Mouse (Mus musculus): ENCODE measurements at regions not wholly inside any gene's neighbourhood (a gene's known extent, or its start where the extent isn't known, plus 50 kb on each side); places are given as distances from the start of the nearest gene placed in this dataset.

DNA sequence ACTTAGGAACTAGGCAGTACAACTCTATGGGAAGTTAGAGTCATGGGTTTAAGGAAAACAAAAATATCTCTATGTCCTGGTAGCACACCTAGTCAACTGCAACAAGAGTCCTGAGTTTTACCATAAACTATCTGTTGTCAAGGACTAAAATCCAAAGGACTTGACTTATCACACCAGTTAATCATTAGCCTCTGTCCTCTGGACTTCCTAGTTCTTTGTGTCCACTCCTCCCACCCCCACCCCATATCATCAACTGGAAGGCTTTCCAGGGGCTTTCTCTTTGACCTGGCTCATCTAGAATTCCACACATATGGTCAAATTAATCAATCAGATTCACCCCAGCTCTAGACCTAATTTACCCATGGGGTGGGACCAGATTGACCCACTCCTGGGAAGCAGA, 78.6 kb upstream of the Fn1 start:
- DNase-seq = no peak

DNA sequence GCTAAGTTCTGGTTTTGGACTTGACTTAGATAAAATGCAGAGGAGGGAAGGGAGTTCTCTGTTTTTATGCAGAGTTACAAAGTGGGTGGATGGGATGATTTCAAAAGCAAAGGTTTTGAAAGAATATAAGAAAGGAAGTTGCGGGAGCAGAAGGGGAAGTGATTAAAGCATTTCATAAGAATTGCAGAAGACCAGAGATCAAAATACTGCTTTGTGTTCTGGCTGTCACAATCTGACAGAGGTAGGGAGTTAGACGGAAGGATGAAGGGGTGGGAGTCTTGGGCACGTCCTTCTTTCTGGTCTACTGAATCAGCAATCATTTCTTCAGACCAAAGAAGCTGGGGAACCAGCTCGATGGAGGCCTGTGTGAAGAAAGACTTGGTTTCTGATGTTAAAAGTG, 78.0 kb upstream of the Fn1 start:
- no peak for DNase-seq

DNA sequence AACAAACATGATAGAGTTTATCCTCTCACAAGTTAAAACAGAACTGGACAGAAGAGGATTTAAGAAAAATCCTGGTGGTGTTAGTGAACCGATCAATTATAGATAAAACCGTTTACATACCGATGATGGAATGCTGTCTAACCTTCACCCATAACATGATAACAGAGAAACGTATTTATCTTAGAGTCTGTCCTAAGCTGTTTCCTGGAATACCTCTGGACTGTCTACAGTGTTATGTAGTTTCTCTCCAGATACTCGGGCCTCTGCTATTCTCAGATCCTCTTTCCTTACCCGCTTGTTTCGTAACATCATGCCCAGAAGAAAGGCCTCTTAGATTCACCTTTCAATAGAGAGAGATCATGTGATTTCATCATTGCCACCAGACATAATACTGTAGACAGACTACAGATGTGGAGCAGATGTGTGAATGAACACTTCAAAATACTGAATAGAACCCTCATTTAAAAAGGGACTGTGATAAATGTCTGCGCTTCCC, 75.9 kb upstream of the Fn1 start:
- no peak for DNase-seq

DNA sequence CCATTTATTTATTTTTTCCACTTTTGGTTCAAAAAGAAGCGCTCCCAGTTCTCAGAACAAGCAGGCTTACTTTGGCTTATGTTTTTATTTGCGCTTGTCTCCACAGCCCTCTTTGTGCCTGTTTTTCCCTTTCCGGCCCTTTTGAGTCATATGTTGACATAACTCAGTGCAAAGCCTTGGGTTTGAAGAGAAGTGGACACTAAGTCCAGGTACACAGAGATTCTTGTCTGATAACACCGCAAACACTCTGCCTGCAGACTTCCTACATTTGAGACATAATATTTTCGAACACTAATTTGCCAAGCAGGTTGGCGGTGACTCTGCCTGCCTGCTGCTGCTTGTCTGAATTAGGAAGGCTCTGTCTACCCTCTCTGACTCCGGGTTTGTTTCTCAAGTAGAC, 70.8 kb upstream of the Fn1 start:
- DNase-seq = no peak

DNA sequence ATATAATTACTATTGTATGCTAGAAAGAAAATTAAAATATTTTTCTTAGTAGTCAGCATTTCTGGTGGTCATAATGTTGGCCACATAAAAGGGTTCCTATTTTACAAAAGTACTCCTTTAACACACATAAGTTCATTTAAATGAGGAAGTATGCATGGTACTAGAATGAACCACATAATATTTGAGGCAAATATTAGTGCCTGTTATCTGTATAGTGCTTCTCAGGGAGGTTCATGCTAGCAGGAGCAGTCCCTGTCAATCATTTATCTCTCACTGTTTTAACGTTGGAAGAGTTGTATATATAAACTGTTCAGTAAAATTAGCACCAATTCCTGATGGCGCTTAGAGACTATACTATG, 70.0 kb upstream of the Fn1 start:
- DNase-seq = no peak

DNA sequence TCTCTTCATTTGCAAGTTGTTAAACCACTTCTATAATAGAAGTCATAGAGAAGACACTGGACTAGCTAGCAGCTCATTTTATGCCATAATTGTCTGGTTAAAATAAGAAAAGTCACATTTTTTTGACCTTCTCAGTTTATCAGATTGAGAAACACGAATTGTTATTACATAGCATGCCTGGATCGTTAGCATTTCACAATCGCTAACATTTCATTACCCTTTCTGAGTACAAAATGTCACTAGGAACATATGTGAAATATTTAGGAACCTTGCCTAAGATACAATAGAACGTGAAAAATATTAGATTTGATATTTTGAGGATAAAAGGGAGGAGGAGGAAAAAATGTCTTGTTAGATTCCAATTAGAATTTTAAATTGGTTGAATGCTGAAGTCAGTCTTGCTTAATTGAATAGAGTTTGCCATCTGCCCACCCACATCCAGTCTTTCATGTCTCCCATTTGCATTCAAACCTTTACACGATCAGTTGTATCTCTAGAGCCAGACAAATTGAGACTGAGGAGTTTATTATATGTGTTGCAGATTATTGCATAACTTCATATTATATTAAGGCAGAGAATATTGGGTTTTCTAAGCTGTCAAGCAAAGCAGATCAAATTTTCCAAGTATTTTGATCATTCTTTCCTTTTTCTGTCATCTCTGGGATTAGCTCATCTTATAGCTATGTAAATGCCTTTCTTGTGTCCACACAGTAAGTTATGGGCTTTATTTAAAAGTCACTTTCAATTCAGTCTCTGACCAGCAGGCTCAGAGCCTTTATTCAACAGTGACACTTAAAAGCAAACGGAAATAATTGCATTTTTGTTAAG, 69.4 kb upstream of the Fn1 start:
- no peak for DNase-seq

All from thymus, postnatal 4 days (tissue).